Mouse (Mus musculus) kidney, adult 2 months (tissue): ENCODE results near the gene Nav2. TPM values are rescaled to one million over a fixed set of nuclear protein-coding genes. Genes with fewer than 3 reads are reported as not detected.

Experiments used
- DNase-seq: peaks from one replicate; pipeline ENCODE4 v3.0.0; 2021
- H3K27ac ChIP-seq: fragments of 200-500 bp; 2 replicates; pipeline ENCODE4 v1.5.1; 2012; ENCODE audit warnings: low read depth, low read length, control low read depth, inconsistent platforms; ENCODE audit not compliant: insufficient read depth
- H3K27me3 ChIP-seq: fragments of 200-500 bp; replicated peaks from 2 replicates; pipeline ENCODE4 v1.6.1; 2012; ENCODE audit warnings: mild to moderate bottlenecking, moderate library complexity, low read length, inconsistent platforms; ENCODE audit not compliant: control insufficient read depth, insufficient read depth
- H3K36me3 ChIP-seq: fragments of 200-500 bp; 2 replicates; pipeline ENCODE4 v1.6.1; 2012; ENCODE audit warnings: mild to moderate bottlenecking, moderate library complexity, low read length, inconsistent platforms; ENCODE audit not compliant: control insufficient read depth, insufficient read depth
- H3K4me1 ChIP-seq: fragments of 200-500 bp; 2 replicates; pipeline ENCODE4 v1.6.1; 2011; ENCODE audit warnings: low read length; ENCODE audit not compliant: control insufficient read depth, insufficient read depth
- H3K4me3 ChIP-seq: fragments of 200-500 bp; 2 replicates; pipeline ENCODE4 v1.5.1; 2011; ENCODE audit warnings: mild to moderate bottlenecking, low read depth, low read length, control low read depth; ENCODE audit not compliant: insufficient read depth
- CTCF ChIP-seq: fragments of 200-500 bp; conservative IDR thresholded peaks from 2 replicates; pipeline ENCODE4 v1.5.1; 2011; ENCODE audit warnings: low read depth, mild to moderate bottlenecking, control low read depth, low read length, moderate library complexity, mixed read lengths; ENCODE audit not compliant: insufficient read depth, insufficient read length
- POLR2A ChIP-seq: fragments of 200-500 bp; IDR thresholded peaks from one replicate; pipeline ENCODE4 v1.6.1; 2011; ENCODE audit warnings: low read depth, low read length, control low read depth
- WGBS: fragments of 180-500 bp; shearing (Covaris S2); methylation state at CpG from one replicate; pipeline ENCODE4 v1.1.7; 2018; 5-methylcytosine and 5-hydroxymethylcytosine counted together
- polyA plus RNA-seq: library from polyadenylated mRNA; depleted of rRNA; stranded (reverse); fragments of >200 nt; gene quantifications from 2 replicates; pipeline ENCODE4 v1.2.3, GENCODE M21; 2012

Gene Nav2
- polyA plus RNA-seq, 1 experiment = 18.3 TPM

DNA sequence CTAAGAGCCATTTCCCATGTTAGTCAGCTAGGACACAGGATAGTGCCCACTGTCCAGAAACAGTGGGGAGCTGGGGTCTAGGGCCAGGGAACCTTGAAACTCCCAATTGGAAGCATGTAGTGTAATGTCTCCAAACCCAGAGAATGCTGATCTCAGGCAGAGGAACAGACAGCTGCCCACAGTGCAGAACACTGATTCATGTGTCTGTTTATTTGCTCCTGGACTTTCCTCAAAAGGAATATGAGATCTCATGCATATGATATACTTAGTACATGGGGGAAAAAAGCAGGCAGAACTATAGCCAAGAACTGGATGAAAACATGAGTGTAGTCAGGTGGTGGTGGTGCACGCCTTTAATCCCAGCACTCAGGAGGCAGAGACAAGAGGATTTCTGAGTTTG, 297.0 kb downstream of the Nav2 start:
- TF ChIP-seq POLR2A (no peak), CTCF (no peak)
- DNase-seq = no peak
- Histone ChIP-seq H3K4me3 (no peak overlapping the region), H3K27me3 (no peaks in the 10 kb centered on the region), H3K4me1 (no peaks in the 10 kb centered on the region), H3K27ac (no peak overlapping the region), H3K36me3 (no peaks in the 10 kb centered on the region)
- WGBS = 100% methylated on average over 1 of the region's 1 CpGs

DNA sequence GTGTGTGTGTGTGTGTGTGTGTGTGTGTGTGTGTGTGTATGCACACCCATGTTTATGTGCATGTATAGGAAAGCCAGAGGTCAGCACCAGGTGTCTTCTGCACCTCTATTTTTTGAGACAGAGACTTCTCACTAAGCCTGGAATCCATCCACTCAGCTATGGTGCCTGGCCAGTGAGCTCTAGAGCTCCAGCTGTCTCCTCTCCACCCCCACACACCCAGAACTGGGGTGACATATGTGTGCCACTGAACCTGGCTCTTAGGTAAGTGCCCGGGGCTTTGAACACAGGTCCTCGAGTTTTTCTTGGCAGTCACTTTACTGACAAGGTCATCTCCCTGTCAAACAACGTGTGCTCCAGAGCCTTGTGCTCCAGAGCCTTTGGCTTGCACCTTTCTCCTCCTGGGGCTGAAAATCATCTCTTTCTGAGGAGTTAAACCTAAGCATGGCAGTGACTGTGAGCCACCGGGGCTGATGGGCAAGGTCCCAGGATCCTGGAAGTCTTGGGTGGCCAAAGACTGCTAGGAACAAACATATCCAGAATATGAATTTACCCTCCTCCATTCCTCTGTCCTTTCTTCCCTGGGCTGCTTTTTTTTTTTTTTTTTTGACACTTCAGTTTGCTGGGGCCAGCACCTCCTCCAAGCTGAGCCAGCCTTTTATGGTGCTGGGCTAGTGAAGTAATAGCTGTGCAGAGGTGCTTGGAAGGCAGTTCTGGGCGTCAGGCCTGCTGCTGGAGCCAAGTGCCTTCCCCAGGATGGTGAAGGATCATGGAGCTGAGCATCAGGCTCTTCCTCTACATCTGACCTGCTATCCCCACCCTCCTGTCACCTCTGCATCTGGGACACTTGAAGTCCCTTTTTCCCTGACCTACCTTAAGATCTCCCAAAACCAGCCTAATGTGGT, 298.5 kb downstream of the Nav2 start:
- Histone ChIP-seq H3K36me3 (no peaks in the 10 kb centered on the region), H3K27ac (no peak overlapping the region), H3K4me1 (no peaks in the 10 kb centered on the region), H3K4me3 (no peak overlapping the region), H3K27me3 (no peaks in the 10 kb centered on the region)
- DNase-seq = peak; percentile 13
- 66% methylated on average over 5 of the region's 5 CpGs for WGBS
- TF ChIP-seq CTCF (no peak), POLR2A (no peak)

- peak; percentile 78 for DNase-seq
- 68% methylated on average over 7 of the region's 7 CpGs for WGBS
These were observed 301.0 kb downstream of the Nav2 start for GRCm38 (mm10) chr7:49209526-49209925.

GRCm38 (mm10) chr7:49210721-49211120, 302.2 kb downstream of the Nav2 start:
- Histone ChIP-seq H3K27me3 (no peaks in the 10 kb centered on the region), H3K4me1 (no peaks in the 10 kb centered on the region), H3K36me3 (no peaks in the 10 kb centered on the region), H3K4me3 (no peak overlapping the region), H3K27ac (peak overlapping the region; percentile 52)
- TF ChIP-seq CTCF = no peak
- TF ChIP-seq POLR2A = no peak
- WGBS = 65% methylated on average over 8 of the region's 8 CpGs
- peak; percentile 55 for DNase-seq

More at GRCm38 (mm10) chr7:49209526-49209925, 301.0 kb downstream of the Nav2 start:
- H3K4me3 ChIP-seq = no peak overlapping the region
- no peaks in the 10 kb centered on the region for H3K4me1 ChIP-seq
- TF ChIP-seq CTCF (no peak), POLR2A (no peak)
- no peaks in the 10 kb centered on the region for H3K36me3 ChIP-seq
- peak overlapping the region; percentile 52 for H3K27ac ChIP-seq
- H3K27me3 ChIP-seq = no peaks in the 10 kb centered on the region

GRCm38 (mm10) chr7:49213011-49213410, 304.5 kb downstream of the Nav2 start:
- Histone ChIP-seq H3K27me3 (no peaks in the 10 kb centered on the region), H3K27ac (peak overlapping the region; percentile 64; the same call in 1 of the 2 replicates), H3K36me3 (no peaks in the 10 kb centered on the region), H3K4me1 (no peaks in the 10 kb centered on the region), H3K4me3 (no peak overlapping the region)
- TF ChIP-seq POLR2A (no peak), CTCF (no peak)
- DNase-seq = peak; percentile 83
- 47% methylated on average over 4 of the region's 4 CpGs for WGBS

- H3K27ac ChIP-seq = no peak overlapping the region
- no peaks in the 10 kb centered on the region for H3K27me3 ChIP-seq
- H3K36me3 ChIP-seq = no peaks in the 10 kb centered on the region
- 89% methylated on average over 6 of the region's 6 CpGs for WGBS
- DNase-seq = no peak
- TF ChIP-seq POLR2A (no peak), CTCF (no peak)
- H3K4me1 ChIP-seq = no peaks in the 10 kb centered on the region
- no peak overlapping the region for H3K4me3 ChIP-seq
These were observed 309.3 kb downstream of the Nav2 start for GRCm38 (mm10) chr7:49217786-49218185.

GRCm38 (mm10) chr7:49225741-49226140, 317.2 kb downstream of the Nav2 start:
- Histone ChIP-seq H3K36me3 (no peaks in the 10 kb centered on the region), H3K4me1 (no peaks in the 10 kb centered on the region), H3K4me3 (no peak overlapping the region), H3K27me3 (no peaks in the 10 kb centered on the region), H3K27ac (no peak overlapping the region)
- 62% methylated on average over 5 of the region's 5 CpGs for WGBS
- DNase-seq = no peak
- TF ChIP-seq POLR2A (no peak), CTCF (no peak)
